Mouse (Mus musculus) kidney, postnatal 0 days (tissue): ENCODE measurements around the gene Kremen2. TPM values are rescaled to one million over a fixed set of nuclear protein-coding genes. Genes with fewer than 3 reads are reported as not detected.

Experiments used
- ATAC-seq: fragments of 200-750 bp; cut with Nextera tagmentation; replicated peaks from 2 replicates; pipeline ENCODE4 v1.8.0; 2017; ENCODE audit warnings: low read depth, moderate number of reproducible peaks, moderate TSS enrichment, moderate library complexity; ENCODE audit not compliant: low FRiP score
- DNase-seq: peaks from one replicate; pipeline ENCODE4 v3.0.0-alpha.2; 2016; ENCODE audit warnings: low spot score
- H3K27ac ChIP-seq: fragments of 300-500 bp; sonication (generic); 2 replicates; pipeline ENCODE4 v1.5.1; 2014; ENCODE audit warnings: mild to moderate bottlenecking
- H3K27me3 ChIP-seq: fragments of 300-500 bp; sonication (generic); 2 replicates; pipeline ENCODE4 v1.6.1; 2014; ENCODE audit warnings: low read length, mixed read lengths; ENCODE audit not compliant: insufficient read depth
- H3K36me3 ChIP-seq: fragments of 300-500 bp; sonication (generic); 2 replicates; pipeline ENCODE4 v1.6.1; 2014; ENCODE audit warnings: low read length, mixed read lengths; ENCODE audit not compliant: insufficient read depth
- H3K4me1 ChIP-seq: fragments of 300-500 bp; sonication (generic); replicated peaks from 2 replicates; pipeline ENCODE4 v1.6.1; 2014; ENCODE audit warnings: antibody characterized with exemption, low read length, mixed read lengths; ENCODE audit not compliant: insufficient read depth
- H3K4me2 ChIP-seq: fragments of 300-500 bp; sonication (generic); 2 replicates; pipeline ENCODE4 v1.6.1; 2014; ENCODE audit warnings: mild to moderate bottlenecking, low read length, moderate library complexity, mixed read lengths
- H3K4me3 ChIP-seq: fragments of 300-500 bp; sonication (generic); replicated peaks from 2 replicates; pipeline ENCODE4 v1.5.1; 2014; ENCODE audit warnings: low read depth, low read length
- H3K9ac ChIP-seq: fragments of 300-500 bp; sonication (generic); 2 replicates; pipeline ENCODE4 v1.6.1; 2014; ENCODE audit warnings: low read depth, low read length
- H3K9me3 ChIP-seq: fragments of 300-500 bp; sonication (generic); replicated peaks from 2 replicates; pipeline ENCODE4 v1.6.1; 2016; ENCODE audit warnings: low read length, inconsistent platforms, mixed read lengths
- CTCF ChIP-seq: IDR thresholded peaks from 2 replicates; pipeline ENCODE4 v1.5.1; 2016; ENCODE audit warnings: antibody characterized with exemption, low read depth, mild to moderate bottlenecking, moderate library complexity
- WGBS: fragments of 180-500 bp; shearing (Covaris S2); extraction: QIAGEN DNeasy Blood & Tissue Kit; methylation state at CpG from one replicate; pipeline ENCODE4 v1.1.7; 2014; 5-methylcytosine and 5-hydroxymethylcytosine counted together
- polyA plus RNA-seq: library from polyadenylated mRNA; unstranded; fragments of >200 nt; fragmentation: Nextera tagmentation; extraction: Ambion mirVana; gene quantifications from 2 replicates; pipeline ENCODE4 v1.2.1, GENCODE M21; 2015

The Kremen2 gene
- polyA plus RNA-seq, 1 experiment from 2014 or later, result 0.29 TPM

- H3K4me1 ChIP-seq, result peaks cover 4% of the 10 kb centered on the region; the same call in 1 of the 2 replicates
- under 1% methylated on average over 20 of the region's 20 CpGs for WGBS
- H3K27me3 ChIP-seq, result no peaks in the 10 kb centered on the region
- peak; percentile 54 for TF ChIP-seq CTCF
- H3K9me3 ChIP-seq, result no peaks in the 10 kb centered on the region
- ATAC-seq (peak; percentile 86), DNase-seq (peak; percentile 95)
- H3K36me3 ChIP-seq, result no peaks in the 10 kb centered on the region
- H3K4me3 ChIP-seq, result peak overlapping the region; percentile 76
- H3K4me2 ChIP-seq, result peak overlapping the region; percentile 88
- H3K9ac ChIP-seq, result peak overlapping the region; percentile 73
- peak overlapping the region; percentile 84 for H3K27ac ChIP-seq
These were observed 18.9 kb downstream of the Kremen2 start for GRCm38 (mm10) chr17:23726758-23727142.

- DNase-seq (peak; percentile 96), ATAC-seq (peak; percentile 93)
- peak within 1 kb of the TSS; percentile 73 for H3K9ac ChIP-seq
- no peaks in the 10 kb centered on the region for H3K36me3 ChIP-seq
- H3K4me2 ChIP-seq, result peak within 1 kb of the TSS; percentile 88
- 1% methylated on average over 69 of the region's 73 CpGs for WGBS
- H3K27me3 ChIP-seq, result no peaks in the 10 kb centered on the region
- peak within 1 kb of the TSS; percentile 76 for H3K4me3 ChIP-seq
- peaks cover 4% of the 10 kb centered on the region; the same call in 1 of the 2 replicates for H3K4me1 ChIP-seq
- H3K9me3 ChIP-seq, result no peaks in the 10 kb centered on the region
- TF ChIP-seq CTCF, result peak; percentile 29; the same call in 1 of the 2 replicates
- H3K27ac ChIP-seq, result peak within 1 kb of the TSS; percentile 84
These were observed 19.5 kb downstream of the Kremen2 start, which contains the start of gene Pkmyt1 for GRCm38 (mm10) chr17:23725999-23726757. Gene Pkmyt1 (plus strand): TSS chr17:23726336.

- no peak for ATAC-seq
- TF ChIP-seq CTCF, result no peak
- WGBS, result 55% methylated on average over 4 of the region's 4 CpGs
- H3K4me3 ChIP-seq, result peak overlapping the region; percentile 76; the same call in 1 of the 2 replicates
- H3K4me2 ChIP-seq, result peak overlapping the region; percentile 88
- DNase-seq, result no peak
- H3K9ac ChIP-seq, result peak overlapping the region; percentile 52
- H3K27ac ChIP-seq, result peak overlapping the region; percentile 64; the same call in 1 of the 2 replicates
- H3K4me1 ChIP-seq, result peaks cover 4% of the 10 kb centered on the region; the same call in 1 of the 2 replicates
- no peaks in the 10 kb centered on the region for H3K36me3 ChIP-seq
- no peaks in the 10 kb centered on the region for H3K9me3 ChIP-seq
- H3K27me3 ChIP-seq, result no peaks in the 10 kb centered on the region
These were observed 20.2 kb downstream of the Kremen2 start for GRCm38 (mm10) chr17:23725477-23725876.

DNA sequence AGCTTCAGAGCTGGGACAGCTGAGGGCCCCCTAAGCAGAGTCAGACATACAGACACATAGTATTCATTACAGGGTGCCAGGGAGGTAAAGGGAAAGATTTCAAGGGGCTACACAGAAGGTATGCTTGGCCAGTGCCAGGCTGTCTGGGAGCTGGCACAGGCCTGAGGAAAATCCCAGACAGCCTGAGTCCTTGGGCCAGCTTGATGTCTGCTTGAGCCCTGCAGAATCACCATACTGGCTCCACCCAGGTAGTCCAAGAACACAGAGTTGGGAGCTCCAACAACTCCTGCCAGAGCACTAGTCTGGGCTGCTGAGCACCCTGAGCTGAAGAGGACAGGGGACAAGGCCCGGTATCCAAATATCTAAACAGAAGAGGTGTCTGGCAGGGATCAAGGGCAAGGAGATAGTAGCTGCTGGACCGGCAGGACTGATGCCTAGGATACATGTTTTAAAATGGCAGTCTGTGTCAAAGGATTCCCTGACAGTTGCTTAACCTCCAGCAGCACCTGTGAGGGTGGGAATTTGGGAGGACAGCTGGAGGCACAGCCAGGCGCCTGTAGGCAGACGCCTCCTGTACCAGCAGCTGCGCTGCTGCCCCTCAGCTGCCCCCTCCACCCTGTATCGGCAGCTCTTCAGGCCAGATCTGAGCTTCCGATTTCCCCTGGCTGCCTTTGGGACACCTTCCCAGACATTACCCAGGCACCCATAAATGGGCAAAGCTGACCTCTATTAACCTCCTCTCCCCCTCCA is 23.1 kb downstream of the Kremen2 start, which contains the start of gene 1520401A03Rik:
Gene 1520401A03Rik, minus strand, starts transcription at position 408 of the 750 bp plus-strand sequence.
- Histone ChIP-seq H3K4me1 (peaks cover 4% of the 10 kb centered on the region; the same call in 1 of the 2 replicates), H3K4me3 (no peak within 1 kb of the TSS), H3K9ac (0 out of 2 replicates have a peak within 1 kb of the TSS, but pooled peaks have one; percentile 18), H3K4me2 (no peak within 1 kb of the TSS), H3K9me3 (no peaks in the 10 kb centered on the region), H3K27me3 (no peaks in the 10 kb centered on the region), H3K27ac (no peak within 1 kb of the TSS), H3K36me3 (no peaks in the 10 kb centered on the region)
- ATAC-seq (no peak), DNase-seq (no peak)
- WGBS, result 65% methylated on average over 7 of the region's 7 CpGs
- no peak for TF ChIP-seq CTCF

- Histone ChIP-seq H3K27me3 (no peaks in the 10 kb centered on the region), H3K27ac (no peak overlapping the region), H3K9me3 (no peaks in the 10 kb centered on the region), H3K4me1 (peaks cover 4% of the 10 kb centered on the region; the same call in 1 of the 2 replicates), H3K9ac (no peak overlapping the region), H3K4me3 (no peak overlapping the region), H3K36me3 (no peaks in the 10 kb centered on the region), H3K4me2 (no peak overlapping the region)
- TF ChIP-seq CTCF, result no peak
- WGBS, result 77% methylated on average over 2 of the region's 2 CpGs
- ATAC-seq (no peak), DNase-seq (no peak)
These were observed 23.7 kb downstream of the Kremen2 start for GRCm38 (mm10) chr17:23721886-23722285.

GRCm38 (mm10) chr17:23719455-23719854 is 26.2 kb downstream of the Kremen2 start:
- H3K27ac ChIP-seq, result no peak overlapping the region

More at GRCm38 (mm10) chr17:23719455-23719854, 26.2 kb downstream of the Kremen2 start:
- 53% methylated on average over 1 of the region's 1 CpGs for WGBS
- Histone ChIP-seq H3K4me3 (no peak overlapping the region), H3K27me3 (no peaks in the 10 kb centered on the region), H3K9me3 (no peaks in the 10 kb centered on the region), H3K4me1 (no peaks in the 10 kb centered on the region), H3K9ac (no peak overlapping the region), H3K4me2 (no peak overlapping the region), H3K36me3 (no peaks in the 10 kb centered on the region)
- DNase-seq (no peak), ATAC-seq (no peak)
- no peak for TF ChIP-seq CTCF
